Mouse (Mus musculus) right cerebral cortex, postnatal 14 days (tissue): ENCODE results near the gene Tgoln1.

Experiments used
- DNase-seq: peaks from one replicate; pipeline ENCODE4 v3.0.0; 2022

The Tgoln1 gene

GRCm38 (mm10) chr6:72616643-72617288 lies at the start of gene Tgoln1:
Tgoln1 (minus strand) TSS chr6:72617000.
- DNase-seq: peak; percentile 91

- DNase-seq: no peak
Measured at GRCm38 (mm10) chr6:72664290-72664689, 47.5 kb upstream of the Tgoln1 start.

GRCm38 (mm10) chr6:72663000-72663399 lies 46.2 kb upstream of the Tgoln1 start:
- DNase-seq: no peak

- no peak for DNase-seq
Measured at GRCm38 (mm10) chr6:72660391-72660720, 43.6 kb upstream of the Tgoln1 start.

GRCm38 (mm10) chr6:72659717-72660390 lies 43.1 kb upstream of the Tgoln1 start:
- no peak for DNase-seq

- no peak for DNase-seq
Measured at GRCm38 (mm10) chr6:72658006-72658405, 41.2 kb upstream of the Tgoln1 start.

GRCm38 (mm10) chr6:72656053-72656442 lies 39.2 kb upstream of the Tgoln1 start:
- no peak for DNase-seq

GRCm38 (mm10) chr6:72655309-72656052 lies 38.7 kb upstream of the Tgoln1 start:
- DNase-seq: peak; percentile 17

GRCm38 (mm10) chr6:72654355-72654754 lies 37.6 kb upstream of the Tgoln1 start:
- DNase-seq: no peak

- DNase-seq: no peak
Measured at GRCm38 (mm10) chr6:72653419-72653818, 36.6 kb upstream of the Tgoln1 start.

- peak; percentile 52 for DNase-seq
Measured at GRCm38 (mm10) chr6:72650338-72650851, 33.6 kb upstream of the Tgoln1 start.

GRCm38 (mm10) chr6:72648002-72648595 lies 31.3 kb upstream of the Tgoln1 start:
- no peak for DNase-seq

- peak; percentile 82 for DNase-seq
Measured at GRCm38 (mm10) chr6:72647383-72647820, 30.6 kb upstream of the Tgoln1 start.

GRCm38 (mm10) chr6:72645364-72645763 lies 28.6 kb upstream of the Tgoln1 start:
- DNase-seq: no peak

GRCm38 (mm10) chr6:72644576-72644975 lies 27.8 kb upstream of the Tgoln1 start:
- DNase-seq: no peak

- DNase-seq: no peak
Measured at GRCm38 (mm10) chr6:72641218-72641954, 24.6 kb upstream of the Tgoln1 start.

- no peak for DNase-seq
Measured at GRCm38 (mm10) chr6:72636940-72637339, 20.1 kb upstream of the Tgoln1 start.

- no peak for DNase-seq
Measured at GRCm38 (mm10) chr6:72635760-72636431, 19.1 kb upstream of the Tgoln1 start.

GRCm38 (mm10) chr6:72634311-72634710 lies 17.5 kb upstream of the Tgoln1 start:
- no peak for DNase-seq

- DNase-seq: no peak
Measured at GRCm38 (mm10) chr6:72631700-72632099, 14.9 kb upstream of the Tgoln1 start.

- DNase-seq: no peak
Measured at GRCm38 (mm10) chr6:72630961-72631360, 14.2 kb upstream of the Tgoln1 start.

- DNase-seq: no peak
Measured at GRCm38 (mm10) chr6:72630370-72630769, 13.6 kb upstream of the Tgoln1 start.
